Mouse (Mus musculus): Measurements from ENCODE around the gene Rcan1. TPM values are rescaled to one million over a fixed set of nuclear protein-coding genes. Genes with fewer than 3 reads are reported as not detected.
A peak's percentile ranks its signal among the peaks of the same experiment; 100 is the strongest.

The Rcan1 gene
- polyA plus RNA-seq, 1 experiment from 2014 or later: 40.3 TPM

- Histone ChIP-seq H3K36me3 (no peaks in the 10 kb centered on the region), H3K9me3 (replicated peaks) (no peaks in the 10 kb centered on the region), H3K4me2 (replicated peaks) (peak overlapping the region; percentile 96), H3K27me3 (peaks cover 45% of the 10 kb centered on the region), H3K9ac (peak overlapping the region; percentile 35), H3K4me1 (peaks cover 16% of the 10 kb centered on the region), H3K4me3 (replicated peaks) (peak overlapping the region; percentile 50), H3K27ac (replicated peaks) (no peak overlapping the region)
- 0% methylated on average over 34 of the region's 34 CpGs for WGBS
- peak; percentile 49; the same call in 1 of the 2 replicates for ATAC-seq (ENCODE audit: insufficient number of reproducible peaks, low FRiP score, low TSS enrichment, low read depth)
Measured at GRCm38 (mm10) chr16:92498589-92498981, 27.9 kb upstream of the Rcan1 start.

DNA sequence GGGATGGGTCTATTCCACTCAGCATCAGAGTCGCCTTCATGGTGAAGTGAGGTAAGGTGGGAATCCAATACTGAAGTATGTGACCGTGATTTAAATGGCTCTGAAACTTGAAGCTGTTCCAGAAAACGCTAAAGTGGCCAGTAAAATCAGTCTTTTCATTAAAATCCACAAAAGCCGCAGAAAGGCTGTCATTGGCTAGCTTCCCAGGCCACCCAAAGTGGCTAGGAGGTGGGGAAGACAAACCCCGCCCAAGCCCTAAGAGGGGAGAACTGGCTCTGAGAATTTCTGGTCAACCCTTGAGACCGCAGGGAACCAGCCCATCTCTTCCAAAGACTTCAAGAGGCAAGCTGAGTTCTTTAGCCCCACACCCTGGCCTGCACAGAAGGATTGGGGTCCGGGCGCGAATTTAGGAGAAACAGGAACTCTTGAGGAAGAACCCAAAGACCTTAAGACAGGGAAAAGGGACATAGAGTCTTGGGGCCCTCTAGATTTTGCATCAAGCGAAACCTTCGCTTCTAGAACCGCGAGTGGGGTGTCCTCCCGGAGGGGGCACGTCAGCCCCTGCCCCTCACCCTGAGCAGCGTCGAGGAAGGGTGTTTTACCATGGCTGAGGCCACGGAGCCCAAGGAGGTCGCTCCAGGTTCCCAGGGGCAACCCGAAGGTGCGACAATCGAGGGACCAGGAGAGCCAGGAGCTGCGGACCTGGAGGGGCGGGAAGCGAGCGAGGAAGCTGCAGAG lies 27.4 kb upstream of the Rcan1 start:
- Histone ChIP-seq H3K27ac (replicated peaks) (no peak overlapping the region), H3K4me1 (peaks cover 16% of the 10 kb centered on the region), H3K4me2 (replicated peaks) (peak overlapping the region; percentile 96), H3K36me3 (no peaks in the 10 kb centered on the region), H3K4me3 (replicated peaks) (peak overlapping the region; percentile 50), H3K9ac (peak overlapping the region; percentile 35; the same call in 1 of the 2 replicates), H3K9me3 (replicated peaks) (no peaks in the 10 kb centered on the region), H3K27me3 (peaks cover 45% of the 10 kb centered on the region)
- WGBS: 10% methylated on average over 26 of the region's 26 CpGs
- no peak for ATAC-seq (ENCODE audit: insufficient number of reproducible peaks, low FRiP score, low TSS enrichment, low read depth)

DNA sequence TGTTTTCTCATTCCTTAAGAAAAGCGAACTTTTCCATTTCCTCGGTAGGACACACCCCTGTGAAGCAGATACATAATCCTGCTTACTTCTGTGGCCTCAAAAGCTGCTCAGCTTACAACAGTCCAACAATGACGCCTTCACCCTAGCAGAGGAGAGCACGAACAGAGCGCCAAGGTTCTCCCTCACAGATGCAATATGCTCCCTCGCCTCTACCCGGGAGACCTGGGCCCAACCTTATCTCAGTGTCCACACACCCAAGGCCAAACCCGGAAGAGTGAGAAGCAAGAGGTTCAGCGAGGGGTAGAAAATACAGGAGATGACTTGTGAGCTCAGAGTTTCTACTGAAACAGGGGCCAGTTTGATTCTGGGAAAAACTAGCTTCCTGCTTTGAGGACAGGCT lies 18.7 kb upstream of the Rcan1 start:
- H3K4me1 ChIP-seq: no peaks in the 10 kb centered on the region
- no peaks in the 10 kb centered on the region; the same call in 1 of the 2 replicates for H3K27me3 ChIP-seq
- no peak overlapping the region for H3K9ac ChIP-seq
- ATAC-seq (ENCODE audit: insufficient number of reproducible peaks, low FRiP score, low TSS enrichment, low read depth): no peak
- WGBS: 59% methylated on average over 9 of the region's 9 CpGs
- H3K27ac ChIP-seq (replicated peaks): peak overlapping the region; percentile 61
- H3K4me3 ChIP-seq (replicated peaks): no peak overlapping the region
- H3K4me2 ChIP-seq (replicated peaks): no peak overlapping the region
- no peaks in the 10 kb centered on the region for H3K36me3 ChIP-seq
- no peaks in the 10 kb centered on the region for H3K9me3 ChIP-seq (replicated peaks)

GRCm38 (mm10) chr16:92488456-92488855 lies 17.8 kb upstream of the Rcan1 start:
- Histone ChIP-seq H3K27me3 (no peaks in the 10 kb centered on the region; the same call in 1 of the 2 replicates), H3K36me3 (no peaks in the 10 kb centered on the region), H3K4me3 (replicated peaks) (no peak overlapping the region), H3K27ac (replicated peaks) (no peak overlapping the region), H3K4me2 (replicated peaks) (no peak overlapping the region), H3K9ac (no peak overlapping the region), H3K9me3 (replicated peaks) (no peaks in the 10 kb centered on the region), H3K4me1 (no peaks in the 10 kb centered on the region)
- 91% methylated on average over 5 of the region's 5 CpGs for WGBS
- ATAC-seq (ENCODE audit: insufficient number of reproducible peaks, low FRiP score, low TSS enrichment, low read depth): no peak

- Histone ChIP-seq H3K27me3 (no peaks in the 10 kb centered on the region; the same call in 1 of the 2 replicates), H3K27ac (replicated peaks) (no peak overlapping the region), H3K4me3 (replicated peaks) (no peak overlapping the region), H3K9ac (no peak overlapping the region), H3K9me3 (replicated peaks) (no peaks in the 10 kb centered on the region), H3K4me2 (replicated peaks) (no peak overlapping the region), H3K36me3 (no peaks in the 10 kb centered on the region), H3K4me1 (no peaks in the 10 kb centered on the region)
- ATAC-seq (ENCODE audit: insufficient number of reproducible peaks, low FRiP score, low TSS enrichment, low read depth): no peak
- WGBS: 65% methylated on average over 4 of the region's 4 CpGs
Measured at GRCm38 (mm10) chr16:92487489-92487888, 16.8 kb upstream of the Rcan1 start.

DNA sequence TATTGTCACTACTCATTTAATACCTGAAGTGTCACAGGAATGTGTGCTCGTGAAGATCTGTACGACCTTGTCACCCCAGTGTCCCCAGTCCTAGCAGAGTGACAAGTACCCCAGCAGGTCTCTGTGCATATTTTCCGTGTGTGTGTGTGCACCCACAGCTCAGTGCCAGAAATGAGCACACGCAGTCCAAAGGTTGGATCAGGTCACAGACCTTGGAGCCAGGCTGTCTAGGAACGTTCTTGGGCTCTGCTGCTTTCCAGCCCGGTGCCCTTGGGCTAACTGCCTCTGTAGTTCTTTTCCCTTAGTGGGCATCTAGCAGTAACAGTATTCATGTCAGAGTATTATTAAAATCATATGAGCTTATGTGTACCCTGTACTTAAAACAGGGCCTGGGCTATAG lies 16.4 kb upstream of the Rcan1 start:
- no peaks in the 10 kb centered on the region for H3K27me3 ChIP-seq
- H3K9ac ChIP-seq: no peak overlapping the region
- no peak overlapping the region for H3K27ac ChIP-seq (replicated peaks)
- WGBS: 71% methylated on average over 6 of the region's 6 CpGs
- H3K36me3 ChIP-seq: no peaks in the 10 kb centered on the region
- no peak for ATAC-seq (ENCODE audit: insufficient number of reproducible peaks, low FRiP score, low TSS enrichment, low read depth)
- H3K9me3 ChIP-seq (replicated peaks): no peaks in the 10 kb centered on the region
- no peaks in the 10 kb centered on the region for H3K4me1 ChIP-seq
- no peak overlapping the region for H3K4me3 ChIP-seq (replicated peaks)
- no peak overlapping the region for H3K4me2 ChIP-seq (replicated peaks)

GRCm38 (mm10) chr16:92485436-92485835 lies 14.8 kb upstream of the Rcan1 start, which contains the start of gene Clic6:
Clic6 (plus strand) TSS chr16:92485736.
- H3K27me3 ChIP-seq: peaks cover under 1% of the 10 kb centered on the region; the same call in 1 of the 2 replicates
- 85% methylated on average over 5 of the region's 5 CpGs for WGBS
- H3K9me3 ChIP-seq (replicated peaks): no peaks in the 10 kb centered on the region
- no peak within 1 kb of the TSS for H3K9ac ChIP-seq
- no peak within 1 kb of the TSS for H3K27ac ChIP-seq (replicated peaks)
- H3K4me3 ChIP-seq (replicated peaks): no peak within 1 kb of the TSS
- no peak within 1 kb of the TSS for H3K4me2 ChIP-seq (replicated peaks)
- H3K4me1 ChIP-seq: no peaks in the 10 kb centered on the region
- no peaks in the 10 kb centered on the region for H3K36me3 ChIP-seq
- no peak for ATAC-seq (ENCODE audit: insufficient number of reproducible peaks, low FRiP score, low TSS enrichment, low read depth)

GRCm38 (mm10) chr16:92478561-92479150 lies 8.0 kb upstream of the Rcan1 start:
- Histone ChIP-seq H3K4me1 (peaks cover 3% of the 10 kb centered on the region; the same call in 1 of the 2 replicates), H3K27ac (replicated peaks) (no peak overlapping the region), H3K27me3 (peaks cover 14% of the 10 kb centered on the region), H3K4me3 (replicated peaks) (peak overlapping the region; percentile 21), H3K9me3 (replicated peaks) (no peaks in the 10 kb centered on the region), H3K9ac (no peak overlapping the region), H3K36me3 (no peaks in the 10 kb centered on the region), H3K4me2 (replicated peaks) (peak overlapping the region; percentile 44)
- WGBS: 11% methylated on average over 23 of the region's 23 CpGs
- ATAC-seq (ENCODE audit: insufficient number of reproducible peaks, low FRiP score, low TSS enrichment, low read depth): no peak

DNA sequence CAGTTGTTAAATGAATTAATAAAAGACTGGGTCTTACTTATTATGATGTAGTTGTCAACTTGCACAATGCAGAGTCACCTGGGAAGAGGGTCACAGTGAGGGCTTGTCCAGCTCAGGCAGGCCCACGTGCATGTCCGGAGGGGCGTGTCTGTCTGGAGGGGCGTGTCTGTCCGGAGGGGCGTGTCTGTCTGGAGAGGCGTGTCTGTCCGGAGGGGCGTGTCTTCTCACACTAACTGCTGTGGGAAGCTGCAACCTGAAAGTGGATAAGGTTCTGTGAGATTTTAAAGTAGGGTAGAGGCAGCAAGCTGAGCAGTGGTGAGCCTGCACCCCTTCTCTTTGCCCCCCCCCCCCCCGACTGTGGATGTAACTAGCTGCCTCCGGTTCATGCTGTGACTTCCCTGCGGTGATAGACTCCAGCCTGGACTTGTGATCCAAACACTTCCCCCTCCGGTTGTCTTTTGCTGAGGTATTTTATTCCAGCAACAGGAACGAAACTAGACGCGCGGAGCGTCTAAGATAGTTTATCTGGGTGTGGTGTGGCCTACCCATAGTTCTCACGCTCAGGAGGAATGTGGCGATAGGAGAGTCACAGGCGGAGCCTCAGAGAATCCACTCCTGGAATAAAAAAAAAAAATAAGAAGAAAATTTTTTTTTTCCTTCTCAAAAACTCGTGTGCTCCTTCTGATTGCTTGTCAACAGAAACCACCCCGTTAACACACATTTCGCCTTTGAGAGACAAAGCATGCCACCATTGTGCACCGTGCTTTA lies 4.6 kb upstream of the Rcan1 start:
- 52% methylated on average over 25 of the region's 25 CpGs for WGBS
- Histone ChIP-seq H3K27ac (replicated peaks) (0 out of 2 replicates have a peak overlapping the region, but pooled peaks have one; percentile 51), H3K4me3 (replicated peaks) (no peak overlapping the region), H3K36me3 (no peaks in the 10 kb centered on the region), H3K27me3 (peaks cover 12% of the 10 kb centered on the region), H3K9me3 (replicated peaks) (no peaks in the 10 kb centered on the region), H3K4me1 (peaks cover 3% of the 10 kb centered on the region; the same call in 1 of the 2 replicates), H3K4me2 (replicated peaks) (no peak overlapping the region; the same call in 1 of the 2 replicates), H3K9ac (no peak overlapping the region)
- no peak for ATAC-seq (ENCODE audit: insufficient number of reproducible peaks, low FRiP score, low TSS enrichment, low read depth)

DNA sequence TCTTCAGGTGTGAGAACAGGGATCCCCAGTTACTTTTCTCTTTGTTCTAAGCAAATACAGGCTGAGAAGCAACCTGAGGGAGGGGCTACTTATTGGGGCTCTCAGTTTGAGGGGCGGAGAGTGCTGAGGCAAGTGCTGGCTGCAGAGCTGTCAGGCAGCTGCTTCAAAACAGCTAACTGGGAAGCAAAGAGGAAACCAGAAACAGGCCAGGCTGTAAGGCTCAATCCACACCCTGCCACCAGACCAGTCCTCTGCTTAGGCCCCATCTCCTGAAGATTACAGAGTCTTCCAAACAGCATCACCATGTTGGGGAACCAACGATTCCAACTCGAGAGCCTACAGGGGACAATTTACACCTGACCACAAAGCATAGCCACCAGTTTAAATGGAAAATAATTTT lies 2.2 kb upstream of the Rcan1 start:
- no peak overlapping the region for H3K27ac ChIP-seq (replicated peaks)
- 67% methylated on average over 3 of the region's 3 CpGs for WGBS
- no peak overlapping the region for H3K4me2 ChIP-seq (replicated peaks)
- H3K4me1 ChIP-seq: 0 out of 2 replicates have a peak, but pooled peaks cover 6% of the 10 kb centered on the region
- no peak overlapping the region for H3K4me3 ChIP-seq (replicated peaks)
- 0 out of 2 replicates have a peak, but pooled peaks cover 3% of the 10 kb centered on the region for H3K27me3 ChIP-seq
- no peak overlapping the region for H3K9ac ChIP-seq
- H3K36me3 ChIP-seq: no peaks in the 10 kb centered on the region
- ATAC-seq (ENCODE audit: insufficient number of reproducible peaks, low FRiP score, low TSS enrichment, low read depth): no peak
- H3K9me3 ChIP-seq (replicated peaks): no peaks in the 10 kb centered on the region

GRCm38 (mm10) chr16:92468459-92468858 lies 2.2 kb downstream of the Rcan1 start:
- H3K4me3 ChIP-seq (replicated peaks): no peak overlapping the region
- ATAC-seq (ENCODE audit: insufficient number of reproducible peaks, low FRiP score, low TSS enrichment, low read depth): no peak
- peak overlapping the region; percentile 11; the same call in 1 of the 2 replicates for H3K27ac ChIP-seq (replicated peaks)
- H3K36me3 ChIP-seq: no peaks in the 10 kb centered on the region
- H3K4me2 ChIP-seq (replicated peaks): no peak overlapping the region
- 53% methylated on average over 14 of the region's 14 CpGs for WGBS
- H3K9ac ChIP-seq: no peak overlapping the region
- peaks cover 21% of the 10 kb centered on the region for H3K4me1 ChIP-seq
- H3K27me3 ChIP-seq: no peaks in the 10 kb centered on the region
- H3K9me3 ChIP-seq (replicated peaks): no peaks in the 10 kb centered on the region
